Comparison of ENCODE assay signal across 7 mouse cellular contexts in the genomic region with DNA sequence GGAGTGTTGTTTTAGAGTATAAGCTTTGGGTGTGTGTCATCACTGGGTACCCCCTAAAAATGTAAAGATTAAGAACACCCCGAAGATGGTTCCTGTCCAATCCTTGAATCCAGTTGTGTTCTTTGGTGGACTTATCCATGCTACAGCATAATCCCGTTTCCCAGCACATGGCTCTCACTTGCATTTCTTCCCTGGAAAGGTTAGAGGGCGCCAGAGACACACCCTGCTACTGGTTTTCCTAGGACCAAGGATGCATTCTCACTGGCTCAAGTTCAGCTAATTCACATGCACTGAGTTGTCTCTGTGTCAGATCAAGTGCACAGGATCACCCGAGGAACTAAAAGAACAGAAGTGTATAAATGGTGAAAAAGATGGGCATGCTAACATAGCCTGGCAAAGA. TPM values are rescaled to one million over a fixed set of nuclear protein-coding genes. Genes with fewer than 3 reads are reported as not detected.
DNase-seq lines count a peak whose midpoint lies in the region; ATAC-seq lines count a peak whose summit lies in the region.

No protein-coding gene starts in this region.

- H3K27me3 ChIP-seq in forebrain, embryonic 12.5 days: no peaks in the 10 kb centered on the region

- no peaks in the 10 kb centered on the region for H3K9me3 ChIP-seq in forebrain, embryonic 12.5 days

- ATAC-seq in forebrain, embryonic 12.5 days (ENCODE audit: low FRiP score): 0 out of 2 replicates have a peak, but pooled peaks have one; percentile 17
- peak; percentile 24; the same call in 1 of the 2 replicates for ATAC-seq in megakaryocyte progenitor cell, adult 5-6 weeks (replicated peaks; ENCODE audit: poor library complexity)

- peak; percentile 22 for DNase-seq in ovary, adult 18-20 months (ENCODE audit: low spot score)
- DNase-seq in ovary, postnatal 36 days (ENCODE audit: low spot score): no peak
- DNase-seq in cerebellum, adult 18-20 months: peak; percentile 48 to 54
- DNase-seq in kidney, postnatal 25 days: peak; percentile 23 to 45
- no peak for DNase-seq in B cell, adult 2 months

- H3K36me3 ChIP-seq in forebrain, embryonic 12.5 days (replicated peaks): peaks cover 21% of the 10 kb centered on the region

- no peak overlapping the region for H3K9ac ChIP-seq in forebrain, embryonic 12.5 days

- 29% methylated on average over 4 of the region's 4 CpGs for WGBS in forebrain, embryonic 12.5 days

- H3K27ac ChIP-seq in forebrain, embryonic 12.5 days: no peak overlapping the region

- H3K4me1 ChIP-seq in forebrain, embryonic 12.5 days: 0 out of 2 replicates have a peak, but pooled peaks cover 5% of the 10 kb centered on the region

- no peak overlapping the region for H3K4me2 ChIP-seq in forebrain, embryonic 12.5 days

- no peak overlapping the region for H3K4me3 ChIP-seq in forebrain, embryonic 12.5 days (replicated peaks)

RNA-seq across cellular contexts. Expression of gene Hal, which starts 1.9 kb away (rescaled TPM):
- polyA plus RNA-seq in forebrain, embryonic 12.5 days (2016; fragmentation: Nextera tagmentation; extraction: Ambion mirVana): 0.08 TPM in 1 of 2 replicates, not detected in the other
- total RNA-seq in megakaryocyte progenitor cell, adult 5-6 weeks (2015): 0.42 and 0.71 TPM in 2 replicates
- total RNA-seq in megakaryocyte progenitor cell, adult 5-6 weeks (2017): 1.1 TPM in 2 replicates

RNA-seq across cellular contexts. Expression of gene Lta4h, which starts 33.4 kb away (rescaled TPM):
- 137 and 145 TPM in 2 replicates for polyA plus RNA-seq in forebrain, embryonic 12.5 days (2016; fragmentation: Nextera tagmentation; extraction: Ambion mirVana)
- 1,064 and 1,073 TPM in 2 replicates for total RNA-seq in megakaryocyte progenitor cell, adult 5-6 weeks (2015)
- 756 and 853 TPM in 2 replicates for total RNA-seq in megakaryocyte progenitor cell, adult 5-6 weeks (2017)

RNA-seq across cellular contexts. Expression of gene Amdhd1, which starts 53.2 kb away (rescaled TPM):
- polyA plus RNA-seq in forebrain, embryonic 12.5 days (2016; fragmentation: Nextera tagmentation; extraction: Ambion mirVana): 0.08 and 0.21 TPM in 2 replicates
- total RNA-seq in megakaryocyte progenitor cell, adult 5-6 weeks (2015): 0.17 and 0.68 TPM in 2 replicates
- 0.07 and 0.08 TPM in 2 replicates for total RNA-seq in megakaryocyte progenitor cell, adult 5-6 weeks (2017)

RNA-seq across cellular contexts. Expression of gene Ccdc38, which starts 53.8 kb away (rescaled TPM):
- polyA plus RNA-seq in forebrain, embryonic 12.5 days (2016; fragmentation: Nextera tagmentation; extraction: Ambion mirVana): 0.56 and 0.72 TPM in 2 replicates
- total RNA-seq in megakaryocyte progenitor cell, adult 5-6 weeks (2015): 0.10 and 0.12 TPM in 2 replicates
- total RNA-seq in megakaryocyte progenitor cell, adult 5-6 weeks (2017): 0.04 and 0.20 TPM in 2 replicates

Comparison
In these comparisons a context has a peak if more than half of its experiments do, and no peak if none do; other contexts are left out.
1. DNase-seq: peak in ovary, adult 18-20 months (single experiment), cerebellum, adult 18-20 months (2 of 2) and kidney, postnatal 25 days (2 of 2); none in ovary, postnatal 36 days (single experiment) and B cell, adult 2 months (0 of 2).